ENCODE assay signal across 17 mouse cellular contexts in the genomic region with DNA sequence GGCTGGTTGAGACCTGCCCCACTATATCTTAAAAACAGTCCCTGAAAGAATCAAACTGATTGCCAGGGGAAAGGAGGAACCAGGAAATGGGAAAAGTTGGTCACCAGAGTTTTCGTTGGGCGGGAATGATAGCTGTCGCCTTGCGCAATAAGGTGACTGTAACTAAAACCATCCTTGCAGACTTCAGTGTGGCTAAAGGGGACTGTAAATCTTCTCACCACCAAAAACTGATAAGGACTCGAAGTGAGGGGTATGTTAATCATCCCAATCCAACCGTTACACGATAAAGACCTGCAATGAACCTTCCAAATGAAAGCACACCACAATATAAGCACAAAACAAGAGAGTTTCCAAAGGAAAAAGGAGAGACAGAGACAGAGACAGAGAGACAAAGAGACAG. TPM values are rescaled to one million over a fixed set of nuclear protein-coding genes. Genes with fewer than 3 reads are reported as not detected.
DNase-seq lines count a peak whose midpoint lies in the region; TF ChIP-seq lines count a peak whose summit lies in the region.
"Had no signal": no experiment of that assay in that cellular context is flagged by ENCODE, and none has a peak within 500 bp of the region (broad histone marks: within the 10 kb centered on the region; RNA-seq: fewer than 3 reads in every experiment).

No protein-coding gene starts in this region.

- H3K4me3 ChIP-seq in gastrocnemius, adult 2 months = peak overlapping the region; percentile 22
- H3K4me3 ChIP-seq in myocyte = peak overlapping the region; percentile 1
- H3K4me3 ChIP-seq: embryonic facial prominence, embryonic 12.5 days; forebrain, embryonic 12.5 days; heart, adult 2 months had no signal

- H3K27ac ChIP-seq in gastrocnemius, adult 2 months = no peak overlapping the region; the same call in 1 of the 2 replicates
- H3K27ac ChIP-seq: embryonic facial prominence, embryonic 12.5 days; forebrain, embryonic 12.5 days; heart, adult 2 months; macrophage had no signal

- no peak for DNase-seq in gastrocnemius, adult 2 months
- no peak for DNase-seq in gastrocnemius, postnatal 10 days
- DNase-seq in lung, postnatal 25 days (ENCODE audit: low spot score) = peak; percentile 13
- DNase-seq in lung, postnatal 10 days = no peak
- peak; percentile 58 for DNase-seq in NIH3T3 (ENCODE audit: low read depth)
- no peak for DNase-seq in spleen, adult 12 weeks (ENCODE audit: low spot score)
- DNase-seq in neural tube, embryonic 10.5 days (ENCODE audit: extremely low spot score, low spot score) = no peak
- DNase-seq: cerebellum, postnatal 14 days; heart, adult 2 months; heart, postnatal 14 days; kidney, postnatal 10 days; midbrain, embryonic 14.5 days; thymus, postnatal 25 days had no signal

- no peak for TF ChIP-seq POLR2A in myocyte (IDR thresholded peaks at IDR 0.05; ENCODE audit: insufficient read length, low read depth)

- no peak overlapping the region for H3ac ChIP-seq in myocyte (ENCODE audit: control insufficient read depth, insufficient read length)

- H3K36me3 ChIP-seq in myocyte (ENCODE audit: control insufficient read depth, insufficient read depth) = no peaks in the 10 kb centered on the region
- H3K36me3 ChIP-seq: embryonic facial prominence, embryonic 12.5 days; forebrain, embryonic 12.5 days had no signal

- no peak for TF ChIP-seq CTCF in gastrocnemius, adult 2 months (IDR thresholded peaks at IDR 0.05)

- no peaks in the 10 kb centered on the region for H3K79me2 ChIP-seq in myocyte (ENCODE audit: control insufficient read depth, insufficient read depth)

- intact Hi-C loops in gastrocnemius, adult 2 months (cut with DNase I) = no loop called here

- H3K27me3 ChIP-seq in myocyte (ENCODE audit: control insufficient read depth, insufficient read depth, insufficient read length) = no peaks in the 10 kb centered on the region
- H3K27me3 ChIP-seq: embryonic facial prominence, embryonic 12.5 days; forebrain, embryonic 12.5 days had no signal

- H3K4me2 ChIP-seq in myocyte (ENCODE audit: low read depth) = peak overlapping the region; percentile 81
- H3K4me2 ChIP-seq: embryonic facial prominence, embryonic 12.5 days; forebrain, embryonic 12.5 days had no signal

TF ChIP-seq in myocyte, 11 proteins besides CTCF, POLR2A, EP300 and RAD21:
- TF ChIP-seq MYOG (IDR thresholded peaks at IDR 0.05; ENCODE audit: control insufficient read depth in 1 of 3, insufficient read depth in 1 of 3, insufficient read length in 2 of 3, low read depth in 2 of 3) (no peak), SRF (IDR thresholded peaks at IDR 0.05; ENCODE audit: control insufficient read depth, insufficient read length, low read depth) (no peak), CEBPB (IDR thresholded peaks at IDR 0.05; ENCODE audit: insufficient read depth, poor library complexity, severe bottlenecking) (peak; percentile 99), TCF3 (IDR thresholded peaks at IDR 0.05; ENCODE audit: insufficient read length, low read depth) (no peak), USF1 (IDR thresholded peaks at IDR 0.05; ENCODE audit: low read depth) (no peak), REST (IDR thresholded peaks at IDR 0.05; ENCODE audit: insufficient read depth, insufficient read length) (no peak)
TF ChIP-seq in myocyte: peak in this region for 1.

RNA-seq across cellular contexts. Expression of gene Atg10, which starts 57.5 kb away (rescaled TPM):
- total RNA-seq in gastrocnemius, adult 2 months (2021) = 10 to 100 TPM in 1 of 2 experiments, 1 to 10 TPM in 1; 9.6 to 14.9 TPM
- 10 to 100 TPM; 13.9 to 16.3 TPM for total RNA-seq in gastrocnemius, postnatal 10 days (2021)
- polyA plus RNA-seq in myocyte (2012; fragmentation: generic; extraction: Trizol) = 5.9 TPM

Comparison
In these comparisons a context has a peak if more than half of its experiments do, and no peak if none do; other contexts are left out.
1. DNase-seq: peak in lung, postnatal 25 days (single experiment) and NIH3T3 (single experiment); none in gastrocnemius, adult 2 months (single experiment), gastrocnemius, postnatal 10 days (single experiment), lung, postnatal 10 days (single experiment), spleen, adult 12 weeks (single experiment) and neural tube, embryonic 10.5 days (single experiment).